Mouse (Mus musculus): ENCODE measurements at regions not wholly inside any gene's neighbourhood (a gene's known extent, or its start where the extent isn't known, plus 50 kb on each side); places are given as distances from the start of the nearest gene placed in this dataset.

DNA sequence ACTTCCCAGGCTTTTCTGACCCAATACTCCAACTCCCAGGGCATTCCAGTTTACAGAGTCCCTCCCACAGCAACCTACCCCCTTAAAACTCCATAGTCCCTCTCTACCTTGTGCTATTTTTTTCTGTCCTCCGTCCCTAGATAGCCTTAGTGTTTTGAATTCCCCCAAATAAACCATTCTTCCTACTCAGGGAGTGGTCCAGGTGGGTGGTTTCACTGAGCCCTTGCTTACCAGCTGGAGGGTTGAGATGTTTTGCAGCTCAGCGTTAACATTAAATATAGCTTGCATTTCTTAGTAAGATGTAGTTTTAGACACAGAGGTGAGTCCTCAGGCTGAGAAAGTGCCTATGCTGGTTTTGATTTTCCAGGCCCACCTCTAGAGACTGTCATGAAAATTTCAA is 313.0 kb downstream of the Bmper start:
- no peak for DNase-seq

DNA sequence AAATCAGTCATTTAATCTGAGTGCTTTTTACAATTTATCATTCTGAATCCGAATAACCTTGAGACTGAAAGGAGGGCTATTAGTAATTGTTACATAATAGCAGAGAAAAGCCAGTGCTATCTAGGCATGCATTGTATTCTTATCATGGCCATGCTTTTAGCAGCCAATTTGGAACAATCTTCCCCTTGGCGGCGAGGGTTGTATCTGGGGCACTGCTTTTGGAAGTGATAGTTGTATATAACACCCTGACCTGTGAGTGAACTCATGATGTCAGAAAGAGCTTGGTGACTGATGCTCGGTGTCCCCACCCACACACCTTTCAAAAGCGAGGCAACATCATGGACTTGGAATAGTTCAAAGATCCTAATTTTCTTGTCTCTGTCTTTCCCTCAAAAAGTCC is 315.2 kb downstream of the Bmper start:
- DNase-seq: no peak

DNA sequence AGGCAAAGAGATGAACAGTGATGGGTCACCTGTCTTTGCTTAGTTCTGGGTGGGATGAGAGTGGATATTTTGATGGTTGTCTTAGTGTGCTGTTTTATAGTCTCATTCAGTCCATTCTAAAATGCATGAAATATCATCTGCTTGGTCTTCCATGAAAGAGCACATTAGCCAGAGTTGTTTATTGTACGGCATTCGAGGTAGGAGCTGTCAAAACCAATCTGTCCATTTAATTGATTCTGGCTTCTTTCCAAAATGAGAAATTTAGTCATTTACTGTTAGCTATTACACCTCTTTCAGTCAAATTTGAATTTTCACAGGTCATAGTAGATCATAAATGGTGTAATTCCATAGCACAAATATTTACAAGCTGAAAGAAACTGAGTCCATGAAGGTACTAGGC is 328.8 kb downstream of the Bmper start:
- DNase-seq: no peak

DNA sequence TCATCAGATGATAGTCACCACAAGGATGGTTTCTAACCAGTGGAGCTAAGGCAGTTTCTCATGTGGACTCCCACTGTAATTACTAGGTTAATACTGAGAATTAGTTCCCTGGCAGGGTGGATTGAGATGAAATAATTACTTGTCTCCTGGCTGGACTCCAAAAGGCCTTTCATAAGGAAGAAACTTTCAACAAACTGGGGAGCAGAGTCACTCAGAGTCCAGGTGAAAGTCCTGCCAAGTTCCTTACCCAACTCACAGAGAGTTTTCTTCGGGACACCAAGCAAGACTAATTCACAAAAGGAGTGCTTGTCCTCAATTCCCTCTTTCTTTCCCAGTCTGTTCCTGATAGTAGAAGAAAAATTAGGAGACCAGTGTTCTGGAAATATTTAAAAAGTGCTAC is 330.9 kb downstream of the Bmper start:
- peak; percentile 27 to 43 for DNase-seq

DNA sequence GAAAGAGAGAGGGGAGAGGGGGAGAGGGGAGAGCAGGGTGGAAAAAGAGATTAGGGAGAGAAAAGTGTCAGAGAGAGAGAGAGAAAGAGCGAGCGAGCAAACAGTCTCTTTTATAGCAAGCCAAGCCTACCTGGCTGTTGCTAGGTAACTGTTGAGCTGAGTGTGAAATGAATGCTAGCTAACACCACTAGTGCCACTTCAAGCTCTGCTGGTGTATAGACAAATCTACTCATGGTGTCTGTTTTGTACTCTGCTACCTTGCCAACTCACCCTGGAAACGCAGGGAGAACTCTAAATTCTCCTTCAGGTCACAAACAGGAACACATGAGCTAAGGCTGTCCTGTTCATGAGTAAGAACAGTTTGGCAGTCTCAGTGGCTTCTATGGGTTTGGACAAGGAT is 334.7 kb downstream of the Bmper start:
- no peak for DNase-seq

DNA sequence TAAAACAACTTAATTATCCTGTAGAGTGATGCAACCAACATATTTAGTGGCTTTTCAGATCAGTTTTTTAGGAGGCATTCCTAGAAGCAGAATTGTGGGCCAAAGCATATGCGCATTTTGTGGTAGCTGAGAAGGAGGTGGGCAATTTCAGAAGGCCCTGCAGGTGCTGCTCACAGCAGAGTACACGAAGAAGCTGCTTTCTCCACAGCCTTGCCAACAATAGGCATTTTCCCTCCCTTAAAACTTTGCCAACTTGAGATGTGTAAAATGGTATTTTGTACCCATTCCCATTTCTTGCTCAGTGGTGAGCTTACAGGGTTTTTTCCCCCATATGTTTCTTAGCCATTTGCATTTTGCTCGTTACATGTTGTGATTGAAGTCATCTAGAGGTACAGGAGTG is 339.0 kb downstream of the Bmper start:
- DNase-seq: no peak

DNA sequence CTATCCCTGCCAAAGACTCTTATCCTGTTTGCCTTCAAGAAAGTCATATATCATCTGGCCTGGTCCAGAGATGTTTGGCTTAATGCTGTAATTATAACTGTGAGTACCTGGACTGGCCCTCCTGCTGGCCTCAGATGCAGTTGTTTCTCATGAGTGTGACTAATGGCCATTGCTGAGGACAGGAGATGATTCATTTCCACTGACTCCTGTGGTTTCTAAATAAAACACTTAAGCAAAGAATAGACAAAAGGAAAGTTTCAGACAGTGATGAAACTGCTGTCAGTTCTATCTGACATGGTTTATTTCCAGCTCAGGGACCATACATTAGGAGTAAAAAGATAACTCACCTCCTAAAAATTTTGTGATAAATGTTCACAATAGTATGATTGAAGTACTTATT is 344.2 kb downstream of the Bmper start:
- DNase-seq: no peak

DNA sequence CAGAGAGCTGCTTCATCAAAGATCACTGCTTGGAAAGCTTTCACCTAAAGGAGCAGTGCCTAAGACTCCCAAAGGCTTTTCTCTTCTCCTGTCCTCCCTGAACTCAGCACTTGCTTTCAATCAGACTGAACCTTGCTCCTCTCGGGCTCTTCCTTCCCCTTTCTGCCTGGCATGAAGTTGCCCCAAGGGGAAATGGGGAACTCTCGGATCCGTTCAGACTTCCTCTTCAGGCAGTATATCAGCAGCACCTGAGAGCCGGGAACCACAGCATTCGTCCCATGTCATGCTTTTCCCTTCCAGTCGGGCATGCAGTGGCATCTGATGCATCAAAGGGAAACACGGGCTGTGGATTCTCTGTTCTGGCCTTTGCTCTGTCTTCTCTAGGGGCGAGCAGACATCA is 347.3 kb downstream of the Bmper start:
- DNase-seq: no peak

DNA sequence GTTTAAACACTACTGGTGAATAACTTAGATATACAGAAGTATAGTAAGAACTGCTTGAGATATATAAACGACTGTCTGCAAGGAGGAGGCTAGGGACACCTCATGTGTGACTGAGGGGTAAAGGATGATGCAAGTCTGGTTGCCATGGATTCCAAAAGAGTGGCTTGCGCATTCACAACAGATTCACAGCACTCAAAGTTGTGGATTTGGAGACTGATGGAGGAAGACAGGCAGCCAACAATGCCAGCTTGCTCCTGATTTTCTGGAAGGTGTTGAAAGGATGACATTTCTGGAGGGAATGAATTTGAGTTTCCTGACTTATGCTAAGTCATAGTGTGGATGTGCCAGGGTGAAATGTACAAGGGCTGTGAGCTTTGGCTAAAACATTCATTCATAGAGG is 353.4 kb downstream of the Bmper start:
- DNase-seq: no peak

DNA sequence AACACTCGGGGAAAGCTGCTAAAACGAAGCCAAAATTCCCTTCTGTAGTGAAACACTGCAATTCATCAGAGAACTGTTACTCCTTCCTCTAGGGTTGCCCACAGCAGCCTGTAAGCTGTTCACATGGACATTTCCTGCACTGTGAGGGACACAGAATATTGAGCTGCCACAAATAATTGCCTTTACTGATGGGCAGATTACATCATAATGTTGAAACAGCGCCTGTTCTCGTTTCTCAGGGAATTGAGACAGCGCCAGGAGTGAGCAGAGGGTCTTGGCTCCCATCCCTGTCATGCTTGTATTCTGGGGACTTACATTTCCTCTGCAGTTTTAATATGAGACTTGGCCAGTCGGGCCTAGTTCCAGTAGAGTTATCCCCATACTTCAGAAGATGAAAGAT is 357.3 kb downstream of the Bmper start:
- DNase-seq: no peak

DNA sequence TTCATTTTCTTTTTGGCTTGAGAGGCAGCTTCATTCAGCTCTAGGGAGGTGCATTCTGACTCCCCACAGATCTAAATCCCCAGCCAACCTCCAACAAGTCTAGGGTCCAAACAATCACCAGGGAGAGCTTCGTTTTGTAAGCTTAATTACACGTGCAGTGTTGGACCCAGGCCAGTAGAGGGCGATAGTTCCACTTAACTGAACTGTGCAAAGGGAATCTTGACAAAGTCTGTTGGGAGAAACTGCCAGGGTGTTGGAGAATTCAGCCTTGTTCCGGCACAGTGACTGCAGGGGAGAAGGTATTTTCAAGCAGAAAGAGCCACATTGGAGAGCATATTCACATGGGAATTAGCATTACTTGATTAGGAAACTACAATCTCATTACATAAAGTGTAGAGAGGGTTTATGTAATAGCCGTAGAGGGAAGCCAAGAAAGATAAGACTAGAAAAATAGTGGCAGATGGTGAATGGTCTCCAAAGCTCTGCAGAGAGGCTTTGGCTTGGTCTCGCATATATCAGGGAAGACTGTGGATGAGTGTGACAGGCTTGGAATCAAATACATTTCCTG is 358.2 kb downstream of the Bmper start:
- peak; percentile 62 to 81 for DNase-seq

DNA sequence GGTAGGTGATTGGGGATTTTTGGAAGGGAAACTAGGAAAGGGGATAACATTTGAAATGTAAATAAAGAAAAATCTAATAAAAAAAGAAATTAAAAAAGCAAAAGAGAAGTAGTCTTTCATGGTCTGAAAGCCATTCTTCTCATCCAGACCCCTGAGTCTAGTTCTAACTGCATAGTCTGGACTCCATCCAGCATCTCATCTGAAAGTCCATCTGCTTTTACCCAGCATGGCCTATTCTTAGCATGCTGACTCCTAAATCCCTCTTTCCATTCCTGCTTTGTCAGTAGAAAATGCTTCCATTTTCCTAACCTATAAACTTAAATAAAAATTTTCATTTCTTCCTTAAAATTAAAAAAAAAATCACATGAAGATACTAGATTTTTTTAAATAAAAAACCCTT is 361.7 kb downstream of the Bmper start:
- no peak for DNase-seq

DNA sequence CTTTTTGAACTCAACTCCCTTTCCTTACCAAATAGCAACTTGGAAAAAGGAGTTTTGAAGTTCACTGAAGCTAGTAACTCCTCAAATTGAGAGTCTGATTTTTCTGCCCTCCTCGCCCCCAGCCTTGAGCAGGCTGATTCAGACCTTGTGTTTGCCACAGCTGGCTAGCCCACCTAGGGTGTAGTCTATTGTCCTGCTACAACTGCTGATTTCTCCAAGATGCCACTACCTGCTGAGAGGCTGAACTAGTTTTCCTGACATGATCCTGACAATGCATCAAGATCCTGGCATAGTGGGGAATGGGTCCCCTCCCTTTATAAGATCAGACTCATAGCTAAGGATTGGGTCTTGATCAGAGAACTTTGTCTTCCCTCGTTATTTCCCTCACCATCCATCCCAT is 366.1 kb downstream of the Bmper start:
- DNase-seq: no peak

DNA sequence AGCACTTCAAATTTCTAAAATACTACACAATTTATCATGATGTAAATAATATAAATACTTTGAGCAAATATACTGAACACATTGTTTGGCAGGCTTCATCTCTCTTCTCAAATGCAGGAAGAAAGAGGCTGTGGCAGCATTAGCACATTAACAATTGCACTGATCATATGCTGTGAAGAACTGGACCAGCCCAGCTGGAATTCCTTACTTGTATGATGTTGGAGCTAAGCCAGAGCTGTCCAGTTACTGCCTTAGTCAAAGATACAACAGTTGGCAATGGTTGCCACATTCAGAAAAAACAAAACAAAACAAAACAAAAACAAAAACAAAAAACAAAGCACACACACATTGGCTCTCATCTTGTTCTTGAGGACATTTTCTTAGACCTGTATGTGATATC is 369.0 kb downstream of the Bmper start:
- DNase-seq: no peak

DNA sequence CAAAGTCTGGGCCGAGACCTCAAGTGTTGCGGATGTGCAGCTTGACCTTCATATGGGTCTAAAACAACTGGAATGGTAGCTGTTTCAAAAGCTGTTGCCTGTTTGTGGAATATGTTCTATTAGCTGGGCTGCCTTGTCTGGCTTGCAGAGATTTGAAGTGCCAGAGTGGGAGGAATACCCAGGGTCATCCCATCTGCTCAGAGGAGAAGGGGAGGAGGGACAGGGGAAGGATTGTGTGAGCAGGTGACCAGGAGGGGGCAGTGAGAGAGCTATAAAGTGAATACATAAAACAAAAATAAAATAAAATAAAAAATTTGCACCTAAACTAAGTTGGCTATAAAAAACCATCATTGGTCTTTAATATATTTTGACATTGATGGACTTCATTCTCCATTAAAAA is 377.7 kb downstream of the Bmper start:
- DNase-seq: no peak

All from kidney, postnatal 36 days (tissue).